Comparison of ENCODE assay signal across 26 mouse cellular contexts in the genomic region with DNA sequence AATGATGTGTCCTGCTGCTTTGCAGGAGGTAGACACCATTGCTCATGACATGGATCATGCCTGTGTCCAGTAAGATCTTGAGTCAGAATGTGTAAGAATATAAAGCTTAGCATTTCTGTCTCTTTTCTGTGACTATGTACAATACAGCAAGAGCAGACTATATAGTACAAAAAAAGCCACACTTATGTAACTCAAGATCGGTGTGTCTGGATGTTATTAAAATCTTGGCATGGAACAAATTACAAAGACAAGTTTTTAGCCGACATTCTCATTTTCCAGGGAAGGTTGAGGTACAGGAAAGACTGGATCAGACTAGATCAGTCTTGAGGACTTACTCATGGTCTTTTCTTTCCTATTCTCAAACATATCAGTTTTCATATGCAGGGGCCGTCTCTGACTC.
"Had no signal": no experiment of that assay in that cellular context is flagged by ENCODE, and none has a peak within 500 bp of the region (broad histone marks: within the 10 kb centered on the region; RNA-seq: fewer than 3 reads in every experiment).

No protein-coding gene starts in this region.

- H3K4me2 ChIP-seq: heart, embryonic 12.5 days; hindbrain, embryonic 12.5 days; hindbrain, embryonic 14.5 days; kidney, embryonic 15.5 days; liver, embryonic 11.5 days; liver, embryonic 13.5 days; liver, embryonic 15.5 days had no signal

- H3K9me3 ChIP-seq: heart, embryonic 10.5 days; heart, embryonic 12.5 days; hindbrain, embryonic 10.5 days; hindbrain, embryonic 12.5 days; kidney, embryonic 15.5 days; liver, embryonic 13.5 days; liver, embryonic 15.5 days had no signal

- H3K9ac ChIP-seq: heart, embryonic 12.5 days; hindbrain, embryonic 12.5 days; hindbrain, embryonic 14.5 days; kidney, embryonic 15.5 days; liver, embryonic 13.5 days; liver, embryonic 15.5 days; liver, postnatal 0 days had no signal

- DNase-seq: gastrocnemius, postnatal 10 days; gastrocnemius, postnatal 25 days; heart, adult 18-20 months; heart, postnatal 10 days; heart, postnatal 4 days; kidney, adult 11 months; kidney, adult 2 months; kidney, adult 9 months; kidney, postnatal 25 days; kidney, postnatal 4 days; liver; liver, embryonic 13.5 days; liver, postnatal 0 days had no signal

- H3K4me1 ChIP-seq: heart, embryonic 10.5 days; heart, embryonic 12.5 days; hindbrain, embryonic 12.5 days; kidney, embryonic 15.5 days; liver, embryonic 13.5 days; liver, embryonic 15.5 days had no signal

- H3K27ac ChIP-seq: heart, embryonic 10.5 days; hindbrain, embryonic 10.5 days; hindbrain, embryonic 12.5 days; hindbrain, embryonic 14.5 days; kidney, embryonic 15.5 days; kidney, postnatal 0 days; layer of hippocampus, adult 2 months; left cerebral cortex, adult 2 months; liver, embryonic 13.5 days; liver, embryonic 15.5 days had no signal

- H3K4me3 ChIP-seq: heart, embryonic 10.5 days; heart, embryonic 12.5 days; hindbrain, embryonic 10.5 days; hindbrain, embryonic 12.5 days; kidney, embryonic 15.5 days; layer of hippocampus, adult 2 months; left cerebral cortex, adult 2 months; liver, embryonic 13.5 days; liver, embryonic 15.5 days had no signal

- H3K27me3 ChIP-seq: heart, embryonic 12.5 days; hindbrain, embryonic 12.5 days; kidney, embryonic 15.5 days; liver, embryonic 13.5 days; liver, embryonic 15.5 days had no signal

- H3K36me3 ChIP-seq: heart, embryonic 10.5 days; heart, embryonic 12.5 days; hindbrain, embryonic 10.5 days; hindbrain, embryonic 12.5 days; kidney, embryonic 15.5 days; liver, embryonic 13.5 days; liver, embryonic 15.5 days had no signal

- ATAC-seq: hindbrain, embryonic 16.5 days; intestine, embryonic 16.5 days; liver, postnatal 0 days had no signal
